13 mouse cellular contexts compared by ENCODE assay signal in genomic region chr3:133517406-133517805, GRCm38 (mm10). TPM values are rescaled to one million over a fixed set of nuclear protein-coding genes. Genes with fewer than 3 reads are reported as not detected.
A peak's percentile ranks its signal among the peaks of the same experiment; 100 is the strongest.
DNase-seq lines count a peak whose midpoint lies in the region; ATAC-seq lines count a peak whose summit lies in the region.
"Had no signal": no experiment of that assay in that cellular context is flagged by ENCODE, and none has a peak within 500 bp of the region (broad histone marks: within the 10 kb centered on the region; RNA-seq: fewer than 3 reads in every experiment).

No protein-coding gene starts in this region.

- intact Hi-C loops in heart, postnatal 36 days (cut with DNase I) = loop anchor here (10.0 kb wide), 2 partner anchors 203 to 833 kb away; partner anchors contain the start of genes Aimp1, Ppa2 and Tbck

- H3K4me2 ChIP-seq in limb, embryonic 15.5 days = no peak overlapping the region
- H3K4me2 ChIP-seq: lung, embryonic 15.5 days; midbrain, embryonic 12.5 days had no signal

- no peak overlapping the region for H3K9ac ChIP-seq in limb, embryonic 15.5 days
- H3K9ac ChIP-seq: lung, embryonic 15.5 days; midbrain, embryonic 12.5 days had no signal

- no peak overlapping the region for H3K4me3 ChIP-seq in limb, embryonic 15.5 days
- H3K4me3 ChIP-seq in limb, embryonic 10.5 days = no peak overlapping the region
- H3K4me3 ChIP-seq: lung, embryonic 15.5 days; midbrain, embryonic 12.5 days had no signal

- peaks cover 5% of the 10 kb centered on the region; the same call in 1 of the 2 replicates for H3K4me1 ChIP-seq in limb, embryonic 15.5 days
- no peaks in the 10 kb centered on the region for H3K4me1 ChIP-seq in limb, embryonic 10.5 days
- H3K4me1 ChIP-seq: midbrain, embryonic 12.5 days had no signal

- no peaks in the 10 kb centered on the region for H3K9me3 ChIP-seq in limb, embryonic 15.5 days
- H3K9me3 ChIP-seq in limb, embryonic 10.5 days (replicated peaks) = no peaks in the 10 kb centered on the region
- H3K9me3 ChIP-seq: G1E; lung, embryonic 15.5 days; midbrain, embryonic 12.5 days had no signal

- 82% methylated on average over 6 of the region's 6 CpGs for WGBS in limb, embryonic 15.5 days
- 92% methylated on average over 6 of the region's 6 CpGs for WGBS in limb, embryonic 10.5 days

- no peaks in the 10 kb centered on the region for H3K27me3 ChIP-seq in limb, embryonic 15.5 days
- no peaks in the 10 kb centered on the region for H3K27me3 ChIP-seq in limb, embryonic 10.5 days (ENCODE audit: low read depth, poor library complexity, severe bottlenecking)
- H3K27me3 ChIP-seq: lung, embryonic 15.5 days; midbrain, embryonic 12.5 days had no signal

- no peak for DNase-seq in cerebellum, postnatal 4 days (ENCODE audit: low spot score in 2 of 2)
- no peak for DNase-seq in limb, embryonic 10.5 days (ENCODE audit: low spot score)
- peak; percentile 9 to 20 for DNase-seq in gastrocnemius, adult 8-10 months (ENCODE audit: low spot score in 2 of 2)
- peak; percentile 16 to 19 for DNase-seq in heart, postnatal 36 days
- DNase-seq: cerebellum, adult 18-20 months; kidney, adult 11 months had no signal

- ATAC-seq in cerebellum, adult (ENCODE audit: insufficient number of reproducible peaks, low FRiP score, low TSS enrichment) = 0 out of 2 replicates have a peak, but pooled peaks have one; percentile 31
- ATAC-seq in limb, embryonic 15.5 days (ENCODE audit: insufficient number of reproducible peaks, low FRiP score, low TSS enrichment, low read depth) = no peak
- no peak for ATAC-seq in frontal cortex, adult (ENCODE audit: low TSS enrichment)
- no peak for ATAC-seq in megakaryocyte-erythroid progenitor cell, adult 5-6 weeks (replicated peaks; ENCODE audit: low FRiP score, low TSS enrichment, poor library complexity, severe bottlenecking)

- 0 out of 2 replicates have a peak overlapping the region, but pooled peaks have one; percentile 27 for H3K27ac ChIP-seq in limb, embryonic 15.5 days
- H3K27ac ChIP-seq in limb, embryonic 10.5 days = no peak overlapping the region
- H3K27ac ChIP-seq: lung, embryonic 15.5 days; midbrain, embryonic 12.5 days had no signal

- H3K36me3 ChIP-seq in limb, embryonic 15.5 days = peaks cover 11% of the 10 kb centered on the region; the same call in 1 of the 2 replicates
- peaks cover 37% of the 10 kb centered on the region for H3K36me3 ChIP-seq in limb, embryonic 10.5 days

RNA-seq across cellular contexts. Expression of gene Tet2, which starts 27.5 kb away (rescaled TPM):
- polyA plus RNA-seq in limb, embryonic 15.5 days (2015; fragmentation: Nextera tagmentation; extraction: Ambion mirVana) = 15.8 and 16.2 TPM in 2 replicates
- polyA plus RNA-seq in limb, embryonic 10.5 days (2016; fragmentation: Nextera tagmentation; extraction: Ambion mirVana) = 12.3 and 15.0 TPM in 2 replicates
- total RNA-seq in gastrocnemius, adult 8-10 months (2022) = 10 to 100 TPM; 12.6 to 15.2 (median 14.7) TPM
- 10 to 100 TPM; 17.0 to 22.7 TPM for total RNA-seq in heart, postnatal 36 days (2021)
- total RNA-seq in megakaryocyte-erythroid progenitor cell, adult 5-6 weeks (2014; fragmentation: Nextera tagmentation) = 35.1 and 38.7 TPM in 2 replicates
- total RNA-seq in megakaryocyte-erythroid progenitor cell, adult 5-6 weeks (2017) = 26.5 and 29.9 TPM in 2 replicates

Comparison
In these comparisons a context has a peak if more than half of its experiments do, and no peak if none do; other contexts are left out.
1. DNase-seq: peak in gastrocnemius, adult 8-10 months (2 of 2) and heart, postnatal 36 days (2 of 2); none in cerebellum, postnatal 4 days (0 of 2) and limb, embryonic 10.5 days (single experiment).